Mouse (Mus musculus): ENCODE results near the gene Flnc.

DNA sequence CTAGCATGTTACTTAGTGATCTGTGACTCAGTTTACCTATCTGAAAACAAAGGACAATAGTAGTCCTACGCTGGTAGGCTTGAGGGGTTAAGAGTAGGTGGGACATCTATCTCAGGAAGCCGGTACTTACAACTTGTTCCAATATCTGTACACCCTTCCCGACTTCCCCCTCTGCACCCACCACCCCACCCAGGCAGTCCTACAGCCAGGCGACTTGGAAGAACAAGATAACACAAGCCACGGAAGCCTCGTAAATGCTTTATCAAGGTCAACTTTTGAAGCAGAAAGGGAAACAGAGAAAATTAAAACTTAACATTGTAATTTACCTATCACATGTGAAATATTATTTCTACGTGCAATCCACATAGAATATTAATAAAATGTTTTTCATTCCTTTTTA, 67.1 kb downstream of the Flnc start:
- TF ChIP-seq POLR2A (IDR thresholded peaks at IDR 0.05; ENCODE audit: insufficient read depth, low read depth, low read length): no peak
- TF ChIP-seq CTCF (IDR thresholded peaks at IDR 0.05; ENCODE audit: insufficient read depth, low read depth, low read length): no peak
